Mouse (Mus musculus) liver, embryonic 11.5 days (tissue): Measurements from ENCODE around the gene Bclaf3. TPM values are rescaled to one million over a fixed set of nuclear protein-coding genes. Genes with fewer than 3 reads are reported as not detected.

ENCODE experiments used
- ATAC-seq: fragments of 200-750 bp; cut with Nextera tagmentation; replicated peaks from 2 replicates; pipeline ENCODE4 v1.8.0; 2017; ENCODE audit warnings: moderate number of reproducible peaks, mild to moderate bottlenecking, moderate TSS enrichment, moderate library complexity; ENCODE audit not compliant: low FRiP score
- DNase-seq: peaks from one replicate; pipeline ENCODE4 v3.0.0-alpha.2; 2017; ENCODE audit warnings: low spot score
- H3K27ac ChIP-seq: fragments of 300-500 bp; sonication (generic); 2 replicates; pipeline ENCODE4 v1.5.1; 2014; ENCODE audit warnings: mild to moderate bottlenecking, low read depth, low read length, control low read depth
- H3K27me3 ChIP-seq: fragments of 300-500 bp; sonication (generic); replicated peaks from 2 replicates; pipeline ENCODE4 v1.6.1; 2014; ENCODE audit warnings: low read length, mixed read lengths; ENCODE audit not compliant: control insufficient read depth, insufficient read depth
- H3K36me3 ChIP-seq: fragments of 300-500 bp; sonication (generic); 2 replicates; pipeline ENCODE4 v1.6.1; 2014; ENCODE audit warnings: mild to moderate bottlenecking, low read length, moderate library complexity, mixed read lengths; ENCODE audit not compliant: control insufficient read depth, insufficient read depth
- H3K4me1 ChIP-seq: fragments of 300-500 bp; sonication (generic); replicated peaks from 2 replicates; pipeline ENCODE4 v1.6.1; 2014; ENCODE audit warnings: low read length, mixed read lengths; ENCODE audit not compliant: control insufficient read depth, insufficient read depth
- H3K4me2 ChIP-seq: fragments of 300-500 bp; sonication (generic); 2 replicates; pipeline ENCODE4 v1.6.1; 2014; ENCODE audit warnings: mild to moderate bottlenecking, control low read depth, moderate library complexity
- H3K4me3 ChIP-seq: fragments of 300-500 bp; sonication (generic); 2 replicates; pipeline ENCODE4 v1.5.1; 2014; ENCODE audit warnings: low read depth, low read length, control low read depth
- H3K9ac ChIP-seq: fragments of 300-500 bp; sonication (generic); 2 replicates; pipeline ENCODE4 v1.6.1; 2014; ENCODE audit warnings: low read depth, low read length, control low read depth
- H3K9me3 ChIP-seq: fragments of 300-500 bp; sonication (generic); 2 replicates; pipeline ENCODE4 v1.6.1; 2016; ENCODE audit warnings: low read length, inconsistent platforms, mixed read lengths; ENCODE audit not compliant: control insufficient read depth
- WGBS: fragments of 180-500 bp; shearing (Covaris S2); extraction: QIAGEN DNeasy Blood & Tissue Kit; methylation state at CpG from one replicate; pipeline ENCODE4 v1.1.7; 2014; 5-methylcytosine and 5-hydroxymethylcytosine counted together
- polyA plus RNA-seq: library from polyadenylated mRNA; unstranded; fragments of >200 nt; fragmentation: Nextera tagmentation; extraction: Ambion mirVana; gene quantifications from 2 replicates; pipeline ENCODE4 v1.2.1, GENCODE M21; 2014

Gene Bclaf3
- polyA plus RNA-seq, 1 experiment from 2014 or later: 15.9 TPM

DNA sequence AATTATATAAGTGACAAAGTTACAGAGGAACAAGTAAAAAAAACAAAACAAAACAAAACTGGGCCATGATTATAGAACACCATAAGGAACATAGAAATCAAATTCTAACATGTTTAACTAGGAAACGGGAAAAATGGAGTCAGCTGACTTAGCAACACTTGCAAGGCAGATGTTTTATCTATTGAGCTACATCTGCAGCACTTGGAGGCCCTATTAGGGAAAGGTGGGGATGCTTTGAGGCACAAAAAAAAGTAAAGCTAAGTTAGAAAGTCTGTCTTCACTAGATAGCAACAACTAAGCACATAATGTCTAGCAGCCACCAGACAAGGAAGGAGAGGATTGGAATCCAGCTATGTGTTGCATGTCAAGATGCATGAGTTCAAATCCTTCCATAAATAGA lies 71.0 kb downstream of the Bclaf3 start:
- ATAC-seq (peak; percentile 97), DNase-seq (no peak)
- H3K9me3 ChIP-seq: no peaks in the 10 kb centered on the region
- no peak overlapping the region for H3K9ac ChIP-seq
- WGBS: 47% methylated on average over 1 of the region's 1 CpGs
- H3K36me3 ChIP-seq: no peaks in the 10 kb centered on the region
- H3K4me2 ChIP-seq: no peak overlapping the region
- no peaks in the 10 kb centered on the region for H3K4me1 ChIP-seq
- H3K27ac ChIP-seq: no peak overlapping the region
- H3K4me3 ChIP-seq: no peak overlapping the region
- no peaks in the 10 kb centered on the region for H3K27me3 ChIP-seq

DNA sequence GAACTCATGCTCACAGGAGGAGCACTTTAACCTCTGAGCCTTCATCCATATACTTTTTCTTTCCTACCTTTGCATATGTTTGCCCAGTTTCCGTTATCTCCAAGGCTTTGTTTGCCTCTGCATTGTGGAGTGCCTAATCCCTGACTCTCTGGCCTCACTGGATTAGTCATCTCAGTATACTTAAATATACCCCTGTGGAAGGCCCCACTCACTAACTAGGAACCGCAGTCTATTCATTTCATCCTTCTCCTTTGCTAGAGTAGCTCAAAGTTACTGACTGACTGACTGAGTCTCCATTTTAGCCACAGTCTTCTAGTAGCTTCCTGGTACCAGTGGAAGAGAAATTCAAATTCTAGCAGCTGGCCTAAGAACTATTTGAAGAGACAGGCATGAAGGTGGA lies 78.3 kb downstream of the Bclaf3 start:
- WGBS: 70% methylated on average over 2 of the region's 2 CpGs

DNA sequence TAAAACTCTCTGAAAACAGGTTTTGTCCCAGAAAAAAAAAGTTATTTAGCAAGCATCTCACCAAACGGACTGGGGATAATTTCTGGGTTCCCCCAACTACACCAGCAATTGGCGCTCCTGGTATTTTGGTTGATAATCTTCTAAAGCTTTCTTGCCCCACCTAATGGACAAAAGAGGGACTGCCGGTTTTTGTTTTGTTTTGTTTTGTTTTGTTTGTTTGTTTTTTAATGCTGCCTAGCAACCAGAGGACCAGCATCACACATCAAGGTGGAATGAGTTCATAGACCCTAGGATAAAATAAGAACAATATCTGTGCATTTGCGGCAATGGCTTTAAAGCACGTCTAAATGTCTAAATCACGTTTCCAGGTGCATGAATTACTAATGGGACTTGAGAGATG lies 80.4 kb downstream of the Bclaf3 start:
- DNase-seq: no peak

More for the DNA sequence above, 78.3 kb downstream of the Bclaf3 start:
- ATAC-seq (no peak), DNase-seq (no peak)
- no peak overlapping the region for H3K27ac ChIP-seq
- no peak overlapping the region for H3K4me2 ChIP-seq
- no peak overlapping the region for H3K4me3 ChIP-seq
- H3K9me3 ChIP-seq: no peaks in the 10 kb centered on the region
- no peaks in the 10 kb centered on the region for H3K4me1 ChIP-seq
- no peaks in the 10 kb centered on the region for H3K27me3 ChIP-seq
- no peak overlapping the region for H3K9ac ChIP-seq
- H3K36me3 ChIP-seq: no peaks in the 10 kb centered on the region

DNA sequence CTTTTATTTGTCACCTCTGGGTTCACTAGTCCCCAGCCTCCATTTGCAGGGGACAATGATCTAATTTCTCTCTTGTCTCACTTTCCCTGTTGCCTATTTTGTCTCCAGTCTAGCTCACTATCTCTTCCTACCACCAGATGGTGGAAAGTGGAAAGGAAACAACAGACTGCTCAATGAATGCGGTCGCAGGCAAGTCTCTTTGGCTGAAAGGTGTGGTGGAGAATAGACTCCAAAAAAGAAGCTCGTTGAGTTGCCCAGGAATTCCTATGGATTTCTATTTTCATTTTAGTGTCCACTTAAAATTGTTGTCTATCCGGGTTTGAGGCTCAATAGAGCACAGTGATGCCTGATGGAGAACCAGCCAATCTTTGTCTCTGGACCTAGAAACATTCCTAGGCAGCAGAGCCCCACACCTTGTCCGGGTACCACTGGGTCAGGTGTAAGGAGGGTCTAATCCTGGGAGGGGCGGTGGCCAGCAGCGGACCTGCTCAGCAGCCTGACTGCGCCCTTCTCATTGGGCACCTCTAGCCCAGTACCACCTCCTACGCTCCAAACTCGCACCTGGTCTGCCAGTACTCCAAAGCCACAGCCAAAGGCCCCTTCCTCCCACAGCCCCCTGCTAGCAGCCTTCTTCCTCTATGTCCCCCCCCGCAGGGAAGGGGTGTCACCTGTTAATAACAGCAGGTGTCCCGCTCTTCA lies 99.9 kb downstream of the Bclaf3 start:
- peak overlapping the region; percentile 20; the same call in 1 of the 2 replicates for H3K9ac ChIP-seq
- H3K36me3 ChIP-seq: no peaks in the 10 kb centered on the region
- peak overlapping the region; percentile 66 for H3K4me3 ChIP-seq
- no peak overlapping the region for H3K27ac ChIP-seq
- H3K9me3 ChIP-seq: no peaks in the 10 kb centered on the region
- peak overlapping the region; percentile 83 for H3K4me2 ChIP-seq
- 11% methylated on average over 12 of the region's 12 CpGs for WGBS
- ATAC-seq (peak; percentile 29), DNase-seq (no peak)
- peaks cover 21% of the 10 kb centered on the region for H3K27me3 ChIP-seq
- peaks cover 7% of the 10 kb centered on the region; the same call in 1 of the 2 replicates for H3K4me1 ChIP-seq

More for the DNA sequence above, 80.4 kb downstream of the Bclaf3 start:
- Histone ChIP-seq H3K4me1 (no peaks in the 10 kb centered on the region), H3K4me3 (no peak overlapping the region), H3K4me2 (no peak overlapping the region), H3K27me3 (no peaks in the 10 kb centered on the region), H3K9me3 (no peaks in the 10 kb centered on the region), H3K27ac (no peak overlapping the region), H3K9ac (no peak overlapping the region), H3K36me3 (no peaks in the 10 kb centered on the region)
- ATAC-seq: no peak
- WGBS: 44% methylated on average over 6 of the region's 6 CpGs

DNA sequence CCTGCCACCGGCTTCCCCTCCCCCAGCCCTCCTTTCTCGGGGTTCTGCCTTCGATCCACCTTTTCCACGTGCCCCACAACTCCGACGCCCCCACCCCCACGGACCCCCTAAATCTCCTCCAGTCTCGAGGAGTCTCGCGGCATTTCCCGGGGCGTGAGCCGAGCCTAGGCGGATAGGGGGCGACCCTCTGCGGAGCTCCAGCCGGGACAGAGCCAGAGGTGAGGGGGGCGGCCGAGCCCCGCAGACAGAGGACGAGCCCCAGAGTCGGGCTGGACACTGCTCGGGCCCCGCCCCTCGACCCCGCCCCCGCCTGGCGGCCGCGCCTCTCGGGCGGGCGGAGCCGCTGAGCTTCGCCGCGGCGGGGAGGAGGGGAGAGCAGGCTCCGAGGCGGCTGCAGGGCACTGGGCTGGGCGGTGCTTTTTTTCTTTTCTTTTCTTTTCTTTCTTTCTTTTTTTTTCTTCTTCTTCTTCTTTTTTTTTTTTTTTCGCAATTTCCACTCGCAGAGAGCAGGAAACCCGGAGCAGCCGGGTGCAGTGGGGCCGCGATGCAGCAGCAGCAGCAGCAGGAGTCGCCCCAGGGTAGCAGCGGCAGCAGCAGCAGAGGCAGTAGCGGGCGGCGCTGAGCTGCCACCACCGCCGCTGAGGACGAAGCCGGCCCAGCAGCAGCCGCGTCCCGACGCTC lies 100.6 kb downstream of the Bclaf3 start, which contains the start of gene Sh3kbp1:
Gene Sh3kbp1 (plus strand): TSS at position 366 of the 681 bp plus-strand sequence.
- ATAC-seq: peak; percentile 89
- 13% methylated on average over 47 of the region's 60 CpGs for WGBS
- H3K36me3 ChIP-seq: no peaks in the 10 kb centered on the region
- peak within 1 kb of the TSS; percentile 83 for H3K4me2 ChIP-seq
- peaks cover 7% of the 10 kb centered on the region; the same call in 1 of the 2 replicates for H3K4me1 ChIP-seq
- peaks cover 21% of the 10 kb centered on the region for H3K27me3 ChIP-seq
- no peak for DNase-seq
- no peaks in the 10 kb centered on the region for H3K9me3 ChIP-seq
- peak within 1 kb of the TSS; percentile 55 for H3K27ac ChIP-seq
- peak within 1 kb of the TSS; percentile 70 for H3K9ac ChIP-seq
- peak within 1 kb of the TSS; percentile 66 for H3K4me3 ChIP-seq

DNA sequence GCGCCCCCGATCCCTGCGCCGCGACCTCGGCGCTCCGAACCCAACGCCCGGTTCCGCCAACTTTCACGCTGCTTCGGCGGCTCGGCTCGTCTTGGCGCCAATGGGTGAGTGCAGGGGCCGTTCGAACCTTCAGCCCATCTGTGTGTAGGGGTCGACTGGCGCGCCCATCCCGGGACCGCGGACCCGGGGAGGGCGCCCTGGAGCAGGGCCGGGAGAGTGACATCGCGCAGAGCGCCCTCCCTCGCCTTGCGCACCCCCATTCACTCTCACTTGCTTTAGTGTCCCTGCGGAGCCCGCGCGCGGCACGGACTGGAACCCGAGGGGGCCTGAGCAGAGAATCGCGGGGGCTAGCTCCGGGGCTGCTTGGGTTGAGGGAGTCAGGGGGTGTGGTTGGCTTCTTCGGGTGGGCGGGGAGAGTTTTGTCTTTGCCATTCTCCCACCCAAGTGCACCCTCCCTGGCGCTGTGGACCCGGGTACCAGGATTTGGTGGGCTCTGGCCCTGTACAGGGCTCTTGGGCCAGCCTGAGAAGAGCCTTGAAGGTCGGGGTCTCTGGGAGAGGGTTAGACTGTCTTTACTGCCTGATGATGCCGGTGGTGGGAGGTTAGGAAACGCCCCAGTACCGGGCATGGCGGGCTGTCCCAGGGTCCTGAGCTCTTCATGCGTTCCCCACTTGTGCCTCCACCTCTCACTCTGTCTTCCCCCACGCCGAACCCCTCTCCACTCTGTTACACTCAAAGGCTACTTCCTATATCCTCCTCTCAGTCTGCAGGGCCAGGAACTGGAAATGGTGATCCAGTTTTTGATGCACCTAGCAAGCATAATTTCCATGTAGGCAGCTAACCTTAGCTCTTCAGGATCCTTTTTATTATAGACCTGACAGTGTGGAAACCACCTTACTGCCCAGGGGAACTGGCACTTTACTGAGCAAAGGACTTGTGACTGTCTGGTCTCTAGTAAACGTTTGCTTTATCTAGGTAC lies 101.4 kb downstream of the Bclaf3 start:
- H3K36me3 ChIP-seq: no peaks in the 10 kb centered on the region
- H3K4me2 ChIP-seq: peak overlapping the region; percentile 83
- no peaks in the 10 kb centered on the region for H3K9me3 ChIP-seq
- 11% methylated on average over 55 of the region's 56 CpGs for WGBS
- peaks cover 21% of the 10 kb centered on the region for H3K27me3 ChIP-seq
- peaks cover 7% of the 10 kb centered on the region; the same call in 1 of the 2 replicates for H3K4me1 ChIP-seq
- peak; percentile 64 for DNase-seq
- H3K27ac ChIP-seq: peak overlapping the region; percentile 55
- peak overlapping the region; percentile 66 for H3K4me3 ChIP-seq
- ATAC-seq: peak; percentile 71
- peak overlapping the region; percentile 70 for H3K9ac ChIP-seq

DNA sequence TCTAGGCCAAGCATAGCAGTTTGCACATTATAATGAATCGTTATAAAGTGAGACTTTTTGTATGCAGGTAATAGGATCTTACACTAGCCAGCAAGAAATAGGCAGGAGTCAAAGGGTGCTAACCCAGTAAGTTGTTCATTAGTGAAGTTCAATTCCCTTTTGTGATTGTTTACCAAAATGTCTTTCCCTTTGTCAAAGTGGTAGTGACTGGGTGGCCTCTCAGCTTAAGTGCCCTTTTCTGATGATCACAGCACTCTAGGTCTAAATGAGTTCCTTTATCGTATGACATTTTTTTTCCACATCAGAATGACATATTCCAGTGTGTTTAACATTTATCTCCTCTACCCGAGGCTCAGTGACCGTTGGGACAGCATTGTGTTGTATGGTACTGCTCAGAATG lies 102.1 kb downstream of the Bclaf3 start:
- 38% methylated on average over 4 of the region's 4 CpGs for WGBS
- Histone ChIP-seq H3K9me3 (no peaks in the 10 kb centered on the region), H3K4me2 (peak overlapping the region; percentile 83), H3K4me3 (peak overlapping the region; percentile 66), H3K9ac (no peak overlapping the region; the same call in 1 of the 2 replicates), H3K27ac (no peak overlapping the region), H3K4me1 (peaks cover 7% of the 10 kb centered on the region; the same call in 1 of the 2 replicates), H3K27me3 (peaks cover 21% of the 10 kb centered on the region), H3K36me3 (no peaks in the 10 kb centered on the region)
- no peak for DNase-seq
- no peak for ATAC-seq

DNA sequence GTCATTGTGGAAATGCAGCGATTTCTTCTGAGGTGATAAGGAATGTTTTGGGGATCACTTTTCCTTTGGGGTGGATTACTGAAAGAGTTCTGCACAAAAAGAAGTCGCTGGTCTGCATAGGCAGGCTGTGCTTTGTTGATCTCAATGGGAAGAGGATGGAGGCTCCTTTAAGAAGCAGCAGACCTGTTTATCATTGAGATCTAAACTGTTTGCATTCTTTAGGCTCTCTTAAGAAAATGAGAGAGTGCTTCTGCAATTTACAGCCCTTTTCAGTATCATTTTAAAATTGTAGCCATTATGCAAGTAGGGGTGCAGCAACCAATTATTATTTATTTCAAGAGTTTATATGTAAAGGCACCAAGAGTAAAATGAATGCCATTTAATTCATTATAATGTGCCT lies 102.7 kb downstream of the Bclaf3 start:
- DNase-seq (no peak), ATAC-seq (no peak)
- Histone ChIP-seq H3K9ac (no peak overlapping the region), H3K27ac (no peak overlapping the region), H3K36me3 (no peaks in the 10 kb centered on the region), H3K4me3 (no peak overlapping the region), H3K4me1 (peaks cover 7% of the 10 kb centered on the region; the same call in 1 of the 2 replicates), H3K9me3 (no peaks in the 10 kb centered on the region), H3K27me3 (peaks cover 21% of the 10 kb centered on the region), H3K4me2 (peak overlapping the region; percentile 83; the same call in 1 of the 2 replicates)
- 37% methylated on average over 2 of the region's 2 CpGs for WGBS
